Mouse (Mus musculus): ENCODE measurements around the gene Dnah2. TPM values are rescaled to one million over a fixed set of nuclear protein-coding genes. Genes with fewer than 3 reads are reported as not detected.

Gene Dnah2
- total RNA-seq, 2 experiments from 2014 or later = 4.6 to 5.2 TPM

DNA sequence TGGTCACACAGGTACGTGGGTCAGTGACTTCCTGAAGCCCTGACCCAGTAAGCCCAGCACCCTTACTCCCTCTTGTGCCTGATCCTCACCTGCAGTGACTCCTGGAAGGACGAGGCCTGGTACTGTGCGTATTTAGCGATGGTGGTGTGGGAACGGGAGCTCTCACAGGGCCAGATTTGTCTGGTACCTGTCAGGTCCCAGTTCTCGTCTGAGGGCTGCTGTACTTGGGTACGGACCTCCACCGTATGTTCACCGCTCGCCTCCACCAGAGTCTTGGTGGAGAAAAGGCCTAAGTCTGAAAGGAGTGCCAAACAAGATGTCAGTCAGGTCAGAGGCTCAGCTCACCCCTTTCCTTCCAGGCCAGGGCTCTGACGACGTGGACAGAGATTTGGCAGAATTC, 146.9 kb downstream of the Dnah2 start:
- TF ChIP-seq CTCF (conservative IDR thresholded peaks at IDR 0.05) = no peak
- no peak for DNase-seq (ENCODE audit: low spot score in 2 of 2)
- H3K27ac ChIP-seq = no peak overlapping the region
- H3K4me3 ChIP-seq = no peak overlapping the region

DNA sequence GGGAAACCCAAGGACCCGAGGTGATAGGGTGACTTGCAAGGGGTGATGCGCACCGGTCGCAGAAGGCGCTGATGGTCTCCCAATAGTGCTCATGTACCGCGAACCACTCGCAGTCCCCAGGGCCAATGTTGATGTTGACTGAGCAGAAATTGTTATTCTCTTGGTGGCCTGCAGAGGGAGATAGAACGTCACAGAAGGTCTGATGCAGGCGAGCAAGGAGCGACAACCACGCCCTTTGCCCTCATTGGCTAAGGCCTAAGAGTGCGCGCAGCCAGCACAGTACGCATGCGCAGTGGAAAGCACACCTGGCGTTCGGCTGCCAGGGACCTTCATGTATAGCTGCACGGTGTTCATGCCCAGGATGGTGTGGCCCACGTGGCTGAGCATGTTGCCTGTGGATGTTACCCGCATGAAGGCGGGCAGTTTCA, 147.7 kb downstream of the Dnah2 start:
- peak overlapping the region; percentile 58 for H3K27ac ChIP-seq
- TF ChIP-seq CTCF (conservative IDR thresholded peaks at IDR 0.05) = peak; percentile 95
- DNase-seq (ENCODE audit: low spot score in 2 of 2) = peak; percentile 89 to 93
- no peak overlapping the region for H3K4me3 ChIP-seq

DNA sequence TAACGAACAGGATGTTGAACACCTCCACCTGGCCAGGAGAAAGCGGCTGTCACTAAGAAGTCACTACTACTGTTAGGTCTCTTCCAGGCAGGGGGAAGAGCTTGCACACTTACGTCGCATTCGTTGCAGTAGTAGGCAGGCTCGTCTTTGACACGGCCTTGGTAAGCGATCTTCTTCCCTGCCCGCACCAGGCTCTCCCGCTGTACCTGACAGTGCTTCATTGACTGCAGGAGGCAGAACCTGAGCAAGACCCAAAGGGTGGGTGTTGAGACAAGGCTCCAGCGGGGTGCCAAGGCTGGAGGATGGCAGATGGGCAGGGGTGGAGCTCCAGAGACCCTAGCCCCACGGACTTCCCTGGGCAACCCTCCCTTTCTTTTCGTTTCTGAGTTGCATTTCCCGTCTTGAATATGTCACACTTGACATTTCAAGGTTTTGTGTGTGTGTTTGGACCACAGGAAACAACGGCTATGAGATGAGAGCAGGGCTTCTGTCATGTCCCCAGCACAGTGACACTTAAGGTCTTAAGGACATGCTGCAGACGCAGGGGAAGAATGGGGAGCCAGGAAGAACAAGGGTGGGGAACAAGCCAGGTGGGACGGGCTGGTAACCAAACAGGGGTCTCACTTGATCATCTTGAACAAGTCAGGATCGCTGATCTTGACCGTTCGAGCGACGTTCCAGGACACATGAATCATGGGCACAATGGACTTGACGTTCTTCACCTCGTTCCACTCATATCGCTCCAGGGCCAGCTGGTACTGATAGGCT, 148.6 kb downstream of the Dnah2 start:
- TF ChIP-seq CTCF (conservative IDR thresholded peaks at IDR 0.05) = no peak
- no peak overlapping the region for H3K4me3 ChIP-seq
- H3K27ac ChIP-seq = no peak overlapping the region
- DNase-seq (ENCODE audit: low spot score in 2 of 2) = no peak

DNA sequence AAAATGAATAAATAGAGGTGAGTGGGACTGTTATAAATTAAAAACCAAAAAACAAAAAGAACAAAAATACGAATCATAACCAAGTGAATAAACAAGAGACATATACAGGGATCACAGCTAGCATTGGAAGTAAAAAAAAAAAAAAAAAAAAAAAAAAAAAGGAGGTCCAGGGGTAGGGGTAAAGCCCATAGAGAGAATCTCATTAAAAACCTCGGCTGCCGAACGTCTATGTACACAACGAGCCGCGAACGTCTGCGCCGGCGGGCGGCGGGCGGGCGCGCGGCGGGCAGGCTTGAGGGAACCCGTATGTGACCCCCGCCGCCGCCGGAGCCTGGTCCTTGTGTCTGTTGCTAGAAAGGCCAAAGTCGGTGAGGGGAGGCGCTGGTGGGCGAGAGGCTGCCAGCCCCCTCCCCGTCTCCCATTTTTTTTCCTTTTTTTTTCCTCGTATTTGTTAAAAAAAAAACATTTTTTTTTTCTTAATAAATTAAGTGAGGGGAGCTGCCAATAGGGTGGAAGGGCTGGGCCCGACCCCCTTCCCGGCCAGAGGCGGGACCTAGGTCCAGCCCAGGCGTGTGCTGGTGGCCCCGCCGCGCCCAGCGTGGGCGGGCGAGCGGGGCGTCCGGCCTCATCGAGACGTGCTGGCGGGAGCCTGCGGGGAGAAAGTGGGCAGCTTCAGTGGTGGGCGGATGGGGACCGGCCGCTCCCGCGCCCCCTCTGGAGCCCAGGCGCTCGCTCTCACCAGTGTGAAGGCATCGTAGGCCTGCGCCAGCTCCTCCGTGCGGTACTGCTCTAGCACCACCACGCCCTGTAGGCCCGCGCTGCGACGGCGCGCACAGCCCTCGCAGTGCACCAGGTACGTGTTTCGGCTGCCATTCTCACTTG, 149.5 kb downstream of the Dnah2 start:
- no peak for TF ChIP-seq CTCF (conservative IDR thresholded peaks at IDR 0.05)
- DNase-seq (ENCODE audit: low spot score in 2 of 2) = no peak
- no peak overlapping the region for H3K27ac ChIP-seq
- no peak overlapping the region for H3K4me3 ChIP-seq

DNA sequence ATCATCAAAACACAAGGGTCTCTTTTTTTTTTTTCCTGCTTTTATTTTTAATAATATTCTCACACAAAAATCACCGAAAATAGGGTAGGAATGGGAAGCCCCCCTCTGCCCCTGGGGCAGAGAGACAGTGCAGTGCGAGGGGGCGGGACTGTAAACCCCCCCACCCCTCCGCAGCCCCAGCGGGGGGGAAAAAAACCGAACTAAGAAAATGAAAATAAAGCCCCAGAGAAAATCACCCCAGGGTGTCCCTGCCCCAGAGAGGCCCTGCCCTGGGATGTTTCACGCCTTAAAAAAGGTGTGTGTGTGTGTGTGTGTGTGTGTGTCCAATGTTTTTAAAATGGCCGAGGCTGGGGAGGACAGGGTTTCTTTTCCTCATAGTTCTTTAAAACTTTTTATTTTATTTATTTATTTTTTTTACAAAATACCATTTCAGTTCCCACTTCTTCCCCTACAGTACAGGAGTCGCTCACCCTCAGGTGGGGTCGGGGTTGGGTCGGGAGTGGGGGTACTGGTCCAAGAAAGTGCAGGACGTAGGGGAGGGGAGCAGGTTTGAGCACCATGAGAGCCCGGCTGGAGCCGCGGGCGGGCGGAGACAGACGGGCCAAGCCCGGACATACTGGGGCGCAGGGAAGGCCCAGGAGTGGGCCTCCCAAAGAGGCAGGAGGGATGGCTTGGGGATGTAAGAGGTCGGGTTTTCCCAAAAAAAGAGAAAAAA, 150.3 kb downstream of the Dnah2 start:
- no peak for DNase-seq (ENCODE audit: low spot score in 2 of 2)
- Histone ChIP-seq H3K4me3 (peak overlapping the region; percentile 70; the same call in 1 of the 2 replicates), H3K27ac (peak overlapping the region; percentile 98)
- no peak for TF ChIP-seq CTCF (conservative IDR thresholded peaks at IDR 0.05)

DNA sequence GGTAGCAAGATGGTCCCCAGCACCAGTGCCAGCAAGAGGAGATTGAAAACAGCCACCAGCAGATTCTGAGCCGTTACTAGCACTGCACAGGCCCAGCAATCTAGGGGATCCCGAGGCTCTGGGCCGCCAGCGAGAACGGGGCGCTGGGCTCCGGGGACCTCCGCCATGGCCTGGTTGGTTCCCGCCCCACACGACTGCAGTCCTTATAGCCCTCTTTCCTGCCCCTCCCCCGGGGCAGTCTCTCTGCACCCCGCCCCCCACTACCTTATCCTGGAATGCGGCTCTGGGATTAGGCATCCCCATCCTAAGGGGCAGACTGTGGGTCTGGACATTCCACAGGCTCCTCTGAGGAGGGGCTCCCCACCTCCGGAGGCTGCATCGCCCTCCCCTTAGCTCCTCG, 150.9 kb downstream of the Dnah2 start, which contains the start of gene Tmem88:
Gene Tmem88, minus strand, starts transcription at position 176 of the 400 bp plus-strand sequence.
- no peak for TF ChIP-seq CTCF (conservative IDR thresholded peaks at IDR 0.05)
- H3K27ac ChIP-seq = peak within 1 kb of the TSS; percentile 98
- H3K4me3 ChIP-seq = peak within 1 kb of the TSS; percentile 70
- no peak for DNase-seq (ENCODE audit: low spot score in 2 of 2)

DNA sequence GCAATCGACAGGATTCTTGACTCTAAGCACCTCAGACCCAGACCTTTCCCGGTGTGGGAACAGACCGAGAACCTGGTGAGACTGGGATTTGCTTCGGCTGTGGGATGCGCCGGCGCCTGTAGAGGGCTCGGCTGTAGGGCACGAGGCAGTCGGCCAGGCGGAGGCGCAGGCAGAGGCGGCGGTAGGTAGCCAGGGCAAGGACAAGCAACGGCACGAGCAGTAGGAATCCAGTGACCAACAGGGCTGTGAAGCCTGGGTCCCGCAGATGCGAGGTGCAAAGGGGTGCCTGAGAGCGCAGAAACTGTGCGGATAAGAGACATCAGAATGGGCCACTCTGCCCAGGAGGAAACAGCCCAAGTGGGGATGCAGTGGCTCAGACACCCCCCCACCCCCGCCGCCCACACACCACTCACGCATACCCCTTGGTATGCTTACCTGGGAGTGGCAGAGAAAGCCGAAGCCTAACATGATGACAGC, 151.3 kb downstream of the Dnah2 start:
- H3K4me3 ChIP-seq = peak overlapping the region; percentile 70
- peak overlapping the region; percentile 98 for H3K27ac ChIP-seq
- peak; percentile 48 for TF ChIP-seq CTCF (conservative IDR thresholded peaks at IDR 0.05)
- peak in 1 of 2 experiments; percentile 16 for DNase-seq (ENCODE audit: low spot score in 2 of 2)

DNA sequence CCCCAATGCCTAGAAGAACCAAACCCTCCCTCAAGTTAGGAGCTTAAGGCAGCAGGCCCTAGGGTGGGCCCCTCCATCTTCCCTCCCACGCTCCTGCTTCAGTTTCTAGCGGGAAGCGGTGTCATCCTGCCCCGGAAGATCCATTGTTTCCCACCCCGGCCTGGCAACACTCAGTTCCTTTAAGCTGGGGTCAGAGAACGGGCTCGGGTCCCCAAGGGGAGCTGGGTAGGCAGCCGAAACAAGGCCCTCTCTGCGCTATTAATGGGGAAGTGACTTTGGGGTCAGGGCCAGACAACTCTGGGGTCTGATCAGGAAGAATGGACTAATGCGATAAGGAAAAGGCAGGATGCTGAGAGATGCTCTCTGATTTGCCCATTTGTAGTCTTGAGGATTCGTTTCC, 152.1 kb downstream of the Dnah2 start:
- Histone ChIP-seq H3K4me3 (peak overlapping the region; percentile 70), H3K27ac (peak overlapping the region; percentile 98)
- TF ChIP-seq CTCF (conservative IDR thresholded peaks at IDR 0.05) = no peak
- DNase-seq (ENCODE audit: low spot score in 2 of 2) = peak in 1 of 2 experiments; percentile 33

DNA sequence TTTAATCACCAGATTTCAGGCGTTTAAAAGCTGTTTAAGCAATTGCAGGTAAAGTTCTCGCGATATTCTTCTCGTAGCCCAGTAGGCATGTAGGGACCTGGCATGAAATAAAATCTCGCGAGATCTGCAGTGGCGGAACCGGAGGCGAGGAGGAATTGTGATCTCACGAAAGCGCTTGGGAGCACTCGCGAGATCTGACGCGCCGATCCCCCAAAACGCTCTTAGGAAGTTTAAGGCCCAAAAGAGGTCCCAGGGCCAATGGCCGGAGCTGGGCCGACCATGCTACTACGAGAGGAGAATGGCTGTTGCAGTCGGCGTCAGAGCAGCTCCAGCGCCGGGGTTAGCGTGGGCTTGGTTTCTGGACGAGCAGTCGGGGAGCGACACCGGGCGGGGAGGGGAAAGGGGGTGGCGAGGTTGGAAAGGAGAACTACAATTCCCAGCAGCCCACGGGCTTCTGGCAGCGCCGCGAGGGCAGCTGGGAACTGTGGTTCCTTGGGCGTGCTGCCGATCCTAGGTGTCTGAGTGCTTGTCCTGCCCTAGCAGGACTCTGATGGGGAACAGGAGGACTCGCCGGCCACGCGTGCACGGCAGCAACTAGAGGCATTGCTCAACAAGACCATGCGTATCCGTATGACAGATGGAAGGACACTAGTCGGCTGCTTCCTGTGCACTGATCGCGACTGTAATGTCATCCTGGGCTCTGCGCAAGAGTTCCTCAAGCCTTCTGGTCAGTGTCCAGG, 153.1 kb downstream of the Dnah2 start:
- Histone ChIP-seq H3K4me3 (peak overlapping the region; percentile 70), H3K27ac (peak overlapping the region; percentile 98)
- peak; percentile 93 to 98 for DNase-seq (ENCODE audit: low spot score in 2 of 2)
- TF ChIP-seq CTCF (conservative IDR thresholded peaks at IDR 0.05) = no peak

DNA sequence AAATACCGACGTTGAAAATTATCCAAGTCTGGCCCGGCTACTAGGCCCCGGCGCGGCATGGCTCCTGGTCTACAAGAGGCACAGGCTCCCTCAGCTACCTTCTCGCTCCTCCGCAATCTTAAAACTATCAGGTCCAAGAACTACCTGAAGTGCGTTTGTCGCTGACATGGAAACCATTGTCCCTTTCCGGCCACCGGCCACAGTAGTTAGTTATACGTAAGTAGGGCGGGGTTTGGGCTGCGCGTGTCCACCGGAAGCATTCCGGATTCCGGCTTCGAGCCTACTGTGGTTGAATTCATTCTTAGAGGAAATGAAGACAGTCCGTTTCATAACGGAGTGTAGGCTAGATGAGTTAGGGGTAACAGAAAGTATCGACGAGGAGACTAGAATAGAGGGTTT, 153.7 kb downstream of the Dnah2 start, which contains the start of the genes Naa38 and Cyb5d1:
Gene Naa38, plus strand, starts transcription at position 253 of the 399 bp plus-strand sequence.
Gene Cyb5d1, minus strand, starts transcription at position 397 of the 399 bp plus-strand sequence.
- Histone ChIP-seq H3K27ac (peak within 1 kb of the TSS; percentile 98), H3K4me3 (peak within 1 kb of the TSS; percentile 70)
- peak; percentile 82 to 92 for DNase-seq (ENCODE audit: low spot score in 2 of 2)

DNA sequence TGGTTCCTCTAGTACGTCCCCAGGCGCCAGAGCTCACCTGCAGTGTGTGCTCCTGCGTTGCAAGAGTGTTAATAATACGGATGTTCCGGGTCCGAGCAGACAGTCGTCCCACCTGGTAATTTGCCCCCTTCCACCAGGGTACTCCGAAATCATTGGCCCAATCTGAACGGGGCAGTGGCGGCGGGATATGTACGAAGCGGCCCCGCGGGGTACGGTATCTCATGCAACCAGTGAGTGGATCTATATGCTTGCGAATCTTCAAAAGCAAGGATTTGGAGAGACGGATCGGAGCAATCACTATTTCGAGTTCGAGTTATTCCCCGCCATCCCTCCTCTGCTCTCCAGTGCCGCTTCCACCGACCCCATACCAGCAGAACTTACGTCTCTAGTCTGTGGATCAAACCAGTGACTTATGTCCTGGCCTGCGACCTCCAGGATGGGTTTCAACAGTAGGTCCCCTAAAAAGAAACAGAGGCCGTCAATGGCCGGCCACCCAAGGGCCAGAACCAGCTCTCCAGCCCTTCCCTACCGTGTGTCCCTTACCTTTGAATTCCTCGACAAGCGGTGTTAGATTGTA, 154.2 kb downstream of the Dnah2 start:
- Histone ChIP-seq H3K4me3 (peak overlapping the region; percentile 70), H3K27ac (peak overlapping the region; percentile 98)
- peak in 1 of 2 experiments; percentile 32 for DNase-seq (ENCODE audit: low spot score in 2 of 2)
